Mouse (Mus musculus): Measurements from ENCODE around the gene Rarb. TPM values are rescaled to one million over a fixed set of nuclear protein-coding genes. Genes with fewer than 3 reads are reported as not detected.

Rarb gene
- total and polyA plus RNA-seq, 2 experiments from 2014 or later = 8.5 to 14.4 TPM

DNA sequence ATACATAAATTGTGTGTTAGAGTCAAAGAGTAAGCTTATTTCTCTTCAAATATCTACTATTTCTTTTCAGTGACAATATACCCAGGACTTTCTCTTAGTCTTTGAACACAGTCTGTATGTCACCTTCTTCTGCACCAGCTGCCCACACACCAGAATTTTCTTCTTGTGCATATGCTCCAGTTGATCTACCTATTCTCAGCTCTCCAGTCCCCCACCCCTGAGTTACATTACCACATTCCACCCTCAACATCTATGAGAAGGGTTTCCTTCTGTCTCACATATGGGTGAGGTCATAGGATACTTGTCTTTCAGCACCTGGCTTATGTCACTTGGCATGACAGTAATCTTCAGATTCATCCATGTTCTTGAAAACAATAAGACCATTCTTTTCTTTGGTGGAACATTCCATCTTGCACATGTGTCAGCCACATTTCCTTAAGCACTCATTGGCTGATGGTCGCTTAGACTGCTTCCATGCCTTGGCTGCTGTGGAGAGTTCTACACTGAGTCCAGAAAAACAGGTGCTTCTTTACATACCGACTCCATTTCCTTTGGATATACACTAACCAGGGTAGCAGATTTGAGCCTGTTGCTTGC is 71.9 kb downstream of the Rarb start:
- no peak overlapping the region for H3K4me2 ChIP-seq (ENCODE audit: low read depth, low read length)
- no peak for TF ChIP-seq CTCF (IDR thresholded peaks at IDR 0.05; ENCODE audit: low read depth)
- TF ChIP-seq EP300 (IDR thresholded peaks at IDR 0.05; ENCODE audit: low read depth) = no peak
- WGBS = 58% methylated on average over 2 of the region's 2 CpGs

DNA sequence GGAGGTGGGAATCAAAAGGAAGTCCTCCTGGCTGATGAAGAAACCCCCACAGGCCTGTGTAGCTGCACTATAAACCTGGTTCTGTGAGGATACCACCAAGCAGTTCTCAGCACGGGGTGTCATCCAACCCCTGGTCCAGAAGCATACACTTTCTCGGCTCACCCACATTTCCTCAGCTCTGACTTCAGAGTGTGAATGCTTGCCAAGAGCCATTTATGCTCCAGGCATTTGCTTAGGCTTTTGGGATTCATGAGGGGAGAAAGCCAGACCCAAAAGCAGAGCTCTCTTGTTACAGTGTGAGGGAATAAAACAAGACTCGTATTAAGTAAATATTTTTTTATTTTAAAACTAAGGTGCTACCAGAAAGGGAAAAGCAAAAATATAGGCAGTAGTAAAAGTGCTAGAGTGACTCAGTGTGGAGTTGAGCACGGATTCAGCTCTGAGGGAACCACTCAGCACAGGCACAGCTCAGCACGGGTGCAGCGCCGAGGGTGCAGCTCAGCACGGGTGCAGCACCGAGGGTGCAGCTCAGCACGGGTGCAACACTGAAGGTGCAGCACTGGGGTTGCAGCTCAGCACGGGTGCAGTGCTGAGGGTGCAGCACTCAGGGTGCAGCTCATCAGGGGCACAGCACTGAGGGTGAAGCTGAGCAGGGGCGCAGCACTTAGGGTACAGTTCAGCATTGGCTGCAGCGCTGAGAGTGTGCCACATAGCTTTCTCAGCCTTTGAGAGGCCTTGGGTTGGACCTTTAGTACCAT is 77.8 kb downstream of the Rarb start:
- no peak for TF ChIP-seq EP300 (IDR thresholded peaks at IDR 0.05; ENCODE audit: low read depth)
- TF ChIP-seq CTCF (IDR thresholded peaks at IDR 0.05; ENCODE audit: low read depth) = no peak
- no peak overlapping the region for H3K4me2 ChIP-seq (ENCODE audit: low read depth, low read length)
- ATAC-seq (ENCODE audit: insufficient read depth, low read depth) (no peak), DNase-seq (ENCODE audit: low spot score) (no peak)
- H3K4me3 ChIP-seq (ENCODE audit: low read depth, low read length) = no peak overlapping the region
- no peak overlapping the region for H3K27ac ChIP-seq (ENCODE audit: low read depth)
- no peaks in the 10 kb centered on the region for H3K9me3 ChIP-seq (replicated peaks; ENCODE audit: control insufficient read depth, low read length)
- H3K36me3 ChIP-seq (replicated peaks; ENCODE audit: control insufficient read depth, insufficient read depth, low read length) = no peaks in the 10 kb centered on the region
- 68% methylated on average over 13 of the region's 13 CpGs for WGBS
- H3K4me1 ChIP-seq (ENCODE audit: control insufficient read depth, insufficient read depth) = no peaks in the 10 kb centered on the region
- no peaks in the 10 kb centered on the region for H3K27me3 ChIP-seq (ENCODE audit: control insufficient read depth, insufficient read depth, low read length)
- H3K9ac ChIP-seq (replicated peaks; ENCODE audit: low read depth, low read length) = no peak overlapping the region

More for the DNA sequence above, 71.9 kb downstream of the Rarb start:
- Histone ChIP-seq H3K4me3 (ENCODE audit: low read depth, low read length) (no peak overlapping the region), H3K9me3 (replicated peaks; ENCODE audit: control insufficient read depth, low read length) (no peaks in the 10 kb centered on the region), H3K9ac (replicated peaks; ENCODE audit: low read depth, low read length) (no peak overlapping the region), H3K36me3 (replicated peaks; ENCODE audit: control insufficient read depth, insufficient read depth, low read length) (no peaks in the 10 kb centered on the region), H3K27ac (ENCODE audit: low read depth) (no peak overlapping the region), H3K27me3 (ENCODE audit: control insufficient read depth, insufficient read depth, low read length) (no peaks in the 10 kb centered on the region), H3K4me1 (ENCODE audit: control insufficient read depth, insufficient read depth) (no peaks in the 10 kb centered on the region)
- ATAC-seq (ENCODE audit: insufficient read depth, low read depth) (no peak), DNase-seq (ENCODE audit: low spot score) (no peak)

DNA sequence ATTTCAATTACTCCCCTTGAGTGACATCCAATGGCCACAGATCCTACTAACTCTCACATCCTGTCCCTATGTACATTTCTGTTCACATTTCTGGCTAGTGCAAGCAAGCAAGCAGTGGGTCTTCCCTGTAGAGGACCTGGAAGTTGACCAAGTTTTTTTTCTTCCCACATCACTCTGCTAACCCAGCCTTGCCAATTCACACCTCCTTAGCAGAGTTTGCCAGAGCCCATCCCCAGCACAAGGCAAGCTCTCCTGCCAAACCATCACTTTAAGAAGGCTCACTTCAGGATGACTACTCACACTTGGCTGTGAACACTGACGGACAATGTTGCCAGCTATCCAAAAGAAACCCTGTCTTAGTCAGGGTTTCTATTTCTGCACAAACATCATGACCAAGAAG is 80.4 kb downstream of the Rarb start:
- Histone ChIP-seq H3K4me3 (ENCODE audit: low read depth, low read length) (no peak overlapping the region), H3K27ac (ENCODE audit: low read depth) (no peak overlapping the region), H3K4me1 (ENCODE audit: control insufficient read depth, insufficient read depth) (peaks cover 13% of the 10 kb centered on the region), H3K9ac (replicated peaks; ENCODE audit: low read depth, low read length) (no peak overlapping the region), H3K9me3 (replicated peaks; ENCODE audit: control insufficient read depth, low read length) (no peaks in the 10 kb centered on the region), H3K27me3 (ENCODE audit: control insufficient read depth, insufficient read depth, low read length) (no peaks in the 10 kb centered on the region), H3K4me2 (ENCODE audit: low read depth, low read length) (no peak overlapping the region), H3K36me3 (replicated peaks; ENCODE audit: control insufficient read depth, insufficient read depth, low read length) (no peaks in the 10 kb centered on the region)
- 63% methylated on average over 1 of the region's 1 CpGs for WGBS
- DNase-seq (ENCODE audit: low spot score) = no peak
- no peak for TF ChIP-seq CTCF (IDR thresholded peaks at IDR 0.05; ENCODE audit: low read depth)
- TF ChIP-seq EP300 (IDR thresholded peaks at IDR 0.05; ENCODE audit: low read depth) = no peak
- no peak for ATAC-seq (ENCODE audit: insufficient read depth, low read depth)

DNA sequence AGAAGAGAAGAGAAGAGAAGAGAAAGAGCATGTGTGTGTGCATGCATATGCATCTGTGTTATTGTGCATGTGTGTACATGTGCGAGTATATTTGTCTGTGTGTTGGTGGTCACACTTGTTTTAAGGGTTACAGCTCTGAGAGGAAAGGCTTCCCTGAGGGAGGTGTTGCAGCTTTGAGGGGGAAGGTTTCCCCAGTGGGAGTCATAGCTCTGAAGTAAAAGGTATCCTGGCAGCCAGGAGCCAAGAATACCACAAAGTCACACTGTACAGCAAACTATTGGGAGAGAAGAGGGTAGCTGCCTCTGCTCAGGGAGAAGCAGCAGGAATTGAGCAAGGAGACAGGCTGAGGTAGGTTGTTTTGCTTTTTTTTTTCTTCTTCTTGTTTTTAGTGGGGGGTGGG is 81.2 kb downstream of the Rarb start:
- H3K27me3 ChIP-seq (ENCODE audit: control insufficient read depth, insufficient read depth, low read length) = no peaks in the 10 kb centered on the region
- no peak overlapping the region for H3K4me2 ChIP-seq (ENCODE audit: low read depth, low read length)
- no peak overlapping the region for H3K27ac ChIP-seq (ENCODE audit: low read depth)
- 96% methylated on average over 1 of the region's 1 CpGs for WGBS
- H3K4me1 ChIP-seq (ENCODE audit: control insufficient read depth, insufficient read depth) = peaks cover 13% of the 10 kb centered on the region
- H3K36me3 ChIP-seq (replicated peaks; ENCODE audit: control insufficient read depth, insufficient read depth, low read length) = no peaks in the 10 kb centered on the region
- TF ChIP-seq EP300 (IDR thresholded peaks at IDR 0.05; ENCODE audit: low read depth) (no peak), CTCF (IDR thresholded peaks at IDR 0.05; ENCODE audit: low read depth) (no peak)
- DNase-seq (ENCODE audit: low spot score) = no peak
- ATAC-seq (ENCODE audit: insufficient read depth, low read depth) = no peak
- no peak overlapping the region for H3K4me3 ChIP-seq (ENCODE audit: low read depth, low read length)
- H3K9me3 ChIP-seq (replicated peaks; ENCODE audit: control insufficient read depth, low read length) = no peaks in the 10 kb centered on the region
- no peak overlapping the region for H3K9ac ChIP-seq (replicated peaks; ENCODE audit: low read depth, low read length)

DNA sequence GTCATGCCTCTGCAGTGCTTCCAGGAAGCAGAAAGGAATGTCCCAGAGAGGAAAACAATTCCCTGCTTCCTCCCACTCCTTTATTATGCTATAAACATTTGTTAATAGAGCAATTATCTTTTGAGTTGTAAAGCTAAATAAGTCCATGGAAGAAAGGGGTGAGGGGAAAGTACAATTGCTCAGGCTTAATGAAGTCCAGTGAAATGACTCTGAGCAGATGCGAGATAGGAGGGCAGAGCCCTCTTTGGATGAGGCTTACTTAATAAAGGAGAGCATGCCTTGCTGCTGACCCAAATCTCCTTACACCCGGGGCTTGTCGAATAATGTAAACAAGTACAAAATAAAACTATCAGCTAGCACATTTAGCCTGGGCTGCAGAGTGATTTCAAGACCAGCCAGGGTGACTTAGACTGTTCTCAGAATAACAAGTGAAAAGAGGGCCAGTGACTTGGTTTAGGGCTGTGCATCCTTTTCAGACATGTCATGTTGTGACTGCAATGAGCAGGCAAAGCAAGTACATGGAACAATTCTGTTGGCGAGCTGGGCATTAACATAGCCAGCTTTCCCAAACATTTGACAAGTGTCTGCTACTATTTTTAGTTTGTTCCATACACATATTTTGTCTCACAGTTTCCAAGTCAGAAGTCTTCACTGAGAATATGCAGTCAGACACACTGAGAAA is 83.5 kb downstream of the Rarb start:
- no peaks in the 10 kb centered on the region for H3K27me3 ChIP-seq (ENCODE audit: control insufficient read depth, insufficient read depth, low read length)
- H3K9me3 ChIP-seq (replicated peaks; ENCODE audit: control insufficient read depth, low read length) = no peaks in the 10 kb centered on the region
- no peak overlapping the region for H3K4me2 ChIP-seq (ENCODE audit: low read depth, low read length)
- ATAC-seq (ENCODE audit: insufficient read depth, low read depth) (no peak), DNase-seq (ENCODE audit: low spot score) (no peak)
- no peak overlapping the region for H3K4me3 ChIP-seq (ENCODE audit: low read depth, low read length)
- TF ChIP-seq EP300 (IDR thresholded peaks at IDR 0.05; ENCODE audit: low read depth) (no peak), CTCF (IDR thresholded peaks at IDR 0.05; ENCODE audit: low read depth) (no peak)
- no peak overlapping the region for H3K9ac ChIP-seq (replicated peaks; ENCODE audit: low read depth, low read length)
- peaks cover 13% of the 10 kb centered on the region for H3K4me1 ChIP-seq (ENCODE audit: control insufficient read depth, insufficient read depth)
- no peak overlapping the region for H3K27ac ChIP-seq (ENCODE audit: low read depth)
- H3K36me3 ChIP-seq (replicated peaks; ENCODE audit: control insufficient read depth, insufficient read depth, low read length) = no peaks in the 10 kb centered on the region
- 29% methylated on average over 4 of the region's 4 CpGs for WGBS

Data from heart, postnatal 0 days (tissue).